Mouse (Mus musculus): Measurements from ENCODE around the gene Fem1b.

The Fem1b gene

GRCm38 (mm10) chr9:62781965-62782364 is 29.8 kb downstream of the Fem1b start:
- in situ Hi-C loops (cut with MseI, MboI), result no loop called here

GRCm38 (mm10) chr9:62778721-62779120 is 33.0 kb downstream of the Fem1b start:
- in situ Hi-C loops (cut with MseI, MboI), result no loop called here

- in situ Hi-C loops (cut with MseI, MboI), result no loop called here
Measured at GRCm38 (mm10) chr9:62777461-62777860, 34.3 kb downstream of the Fem1b start.

GRCm38 (mm10) chr9:62775464-62775863 is 36.3 kb downstream of the Fem1b start:
- in situ Hi-C loops (cut with MseI, MboI), result no loop called here

- in situ Hi-C loops (cut with MseI, MboI), result no loop called here
Measured at GRCm38 (mm10) chr9:62772746-62773145, 39.0 kb downstream of the Fem1b start.

- in situ Hi-C loops (cut with MseI, MboI), result no loop called here
Measured at GRCm38 (mm10) chr9:62768361-62768760, 43.4 kb downstream of the Fem1b start.

GRCm38 (mm10) chr9:62767464-62767863 is 44.3 kb downstream of the Fem1b start:
- in situ Hi-C loops (cut with MseI, MboI), result no loop called here

- in situ Hi-C loops (cut with MseI, MboI), result no loop called here
Measured at GRCm38 (mm10) chr9:62765346-62765745, 46.4 kb downstream of the Fem1b start.

- in situ Hi-C loops (cut with MseI, MboI), result no loop called here
Measured at GRCm38 (mm10) chr9:62763478-62763877, 48.3 kb downstream of the Fem1b start.

GRCm38 (mm10) chr9:62759601-62760000 is 52.1 kb downstream of the Fem1b start:
- in situ Hi-C loops (cut with MseI, MboI), result no loop called here

GRCm38 (mm10) chr9:62758288-62758687 is 53.4 kb downstream of the Fem1b start:
- in situ Hi-C loops (cut with MseI, MboI), result no loop called here

GRCm38 (mm10) chr9:62750381-62750780 is 61.4 kb downstream of the Fem1b start:
- in situ Hi-C loops (cut with MseI, MboI), result no loop called here

GRCm38 (mm10) chr9:62749666-62750065 is 62.1 kb downstream of the Fem1b start:
- in situ Hi-C loops (cut with MseI, MboI), result no loop called here

GRCm38 (mm10) chr9:62746646-62747045 is 65.1 kb downstream of the Fem1b start:
- in situ Hi-C loops (cut with MseI, MboI), result no loop called here

- in situ Hi-C loops (cut with MseI, MboI), result no loop called here
Measured at GRCm38 (mm10) chr9:62744558-62745275, 67.0 kb downstream of the Fem1b start.
